Mouse (Mus musculus) olfactory bulb, adult 2 months (tissue): ENCODE measurements at regions not wholly inside any gene's neighbourhood (a gene's known extent, or its start where the extent isn't known, plus 50 kb on each side); places are given as distances from the start of the nearest gene placed in this dataset.

Source experiments
- H3K27ac ChIP-seq: fragments of 200-500 bp; 2 replicates; pipeline ENCODE4 v1.5.1; 2012; ENCODE audit warnings: low read depth, low read length; ENCODE audit not compliant: insufficient read depth
- H3K4me1 ChIP-seq: fragments of 200-500 bp; 2 replicates; pipeline ENCODE4 v1.6.1; 2012; ENCODE audit warnings: low read length; ENCODE audit not compliant: control insufficient read depth, insufficient read depth
- H3K4me3 ChIP-seq: fragments of 200-500 bp; 2 replicates; pipeline ENCODE4 v1.5.1; 2012; ENCODE audit warnings: mild to moderate bottlenecking, low read depth, low read length, moderate library complexity; ENCODE audit not compliant: insufficient read depth
- CTCF ChIP-seq: fragments of 200-500 bp; IDR thresholded peaks from 2 replicates; pipeline ENCODE4 v1.5.1; 2012; ENCODE audit warnings: low read depth, mild to moderate bottlenecking, low read length, moderate library complexity; ENCODE audit not compliant: insufficient read depth
- POLR2A ChIP-seq: fragments of 200-500 bp; IDR thresholded peaks from 2 replicates; pipeline ENCODE4 v1.6.1; 2012; ENCODE audit warnings: mild to moderate bottlenecking, low read depth, low read length, moderate library complexity; ENCODE audit not compliant: insufficient read depth
- WGBS: fragments of 180-500 bp; shearing (Covaris S2); methylation state at CpG from one replicate; pipeline ENCODE4 v1.1.7; 2018; 5-methylcytosine and 5-hydroxymethylcytosine counted together

- Histone ChIP-seq H3K27ac (no peak overlapping the region), H3K4me1 (peaks cover 12% of the 10 kb centered on the region), H3K4me3 (no peak overlapping the region)
- TF ChIP-seq CTCF (no peak), POLR2A (no peak)
- WGBS, result 66% methylated on average over 7 of the region's 7 CpGs
Observed at GRCm38 (mm10) chr9:52287761-52288275, 119.4 kb upstream of the Zc3h12c start.

DNA sequence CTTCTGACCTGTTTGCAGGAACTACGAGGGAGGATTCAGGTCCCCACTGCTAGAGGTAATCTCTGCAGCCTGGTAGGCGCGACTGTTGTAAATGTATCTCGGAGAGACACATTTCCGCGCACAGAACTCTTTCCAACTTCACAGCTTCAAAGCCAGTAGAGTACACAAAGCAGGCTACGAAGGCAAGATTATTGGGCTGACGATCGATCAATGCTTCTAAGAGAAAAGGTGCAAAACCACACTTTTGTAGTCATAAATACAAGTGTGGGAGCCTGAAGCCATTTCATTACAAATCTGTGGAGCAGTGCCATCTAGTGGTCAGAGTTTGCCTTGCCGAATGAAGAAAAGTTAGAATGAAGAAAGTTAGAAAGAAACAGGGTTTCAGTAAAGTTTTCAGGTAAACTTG, 118.9 kb upstream of the Zc3h12c start:
- H3K4me1 ChIP-seq, result peaks cover 15% of the 10 kb centered on the region
- no peak overlapping the region for H3K4me3 ChIP-seq
- WGBS, result 5% methylated on average over 10 of the region's 10 CpGs
- TF ChIP-seq POLR2A, result no peak
- TF ChIP-seq CTCF, result no peak
- H3K27ac ChIP-seq, result no peak overlapping the region

DNA sequence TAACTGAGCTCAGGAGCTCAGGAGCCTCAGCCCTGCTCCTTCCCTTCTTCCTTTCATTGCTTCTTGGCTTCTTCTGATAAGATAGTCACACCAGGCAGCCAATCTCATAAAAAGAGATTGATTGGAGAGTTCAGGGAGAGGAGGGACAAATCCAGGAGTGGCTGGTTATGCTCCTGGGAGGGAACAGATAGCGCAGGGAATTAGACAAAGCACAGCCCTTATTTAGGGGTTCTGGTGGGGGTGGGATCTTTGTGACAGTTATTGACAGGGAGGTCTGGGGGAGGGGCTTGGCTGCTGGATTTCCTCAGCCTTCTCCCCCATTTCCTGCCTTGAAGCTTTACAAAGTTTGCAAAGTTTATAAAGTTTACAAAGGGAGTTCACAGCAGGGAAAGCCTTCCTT, 117.7 kb upstream of the Zc3h12c start:
- peaks cover 15% of the 10 kb centered on the region for H3K4me1 ChIP-seq
- TF ChIP-seq POLR2A (no peak), CTCF (no peak)
- H3K4me3 ChIP-seq, result no peak overlapping the region
- WGBS, result 69% methylated on average over 1 of the region's 1 CpGs
- H3K27ac ChIP-seq, result no peak overlapping the region

DNA sequence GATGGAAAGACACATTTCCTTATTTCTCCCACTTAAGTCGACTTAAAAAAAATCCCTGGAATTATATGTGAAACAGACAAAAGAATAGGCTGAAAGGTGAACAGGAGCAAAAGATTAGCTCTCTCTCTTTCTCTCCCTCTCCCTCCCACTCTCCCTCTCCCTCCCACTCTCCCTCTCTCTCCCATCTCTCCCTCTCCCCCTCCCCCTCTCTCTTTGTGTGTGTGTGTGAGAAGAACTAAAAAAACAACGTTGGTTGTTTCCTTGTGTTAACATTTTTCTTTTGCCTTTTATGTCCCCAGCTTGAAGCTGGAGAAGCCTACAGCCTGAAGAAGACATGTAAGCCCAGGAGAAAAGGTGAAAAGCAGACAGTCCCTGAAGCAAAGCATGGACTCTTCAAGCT, 115.2 kb upstream of the Zc3h12c start:
- 4% methylated on average over 2 of the region's 2 CpGs for WGBS
- no peak for TF ChIP-seq POLR2A
- TF ChIP-seq CTCF, result no peak
- Histone ChIP-seq H3K27ac (no peak overlapping the region), H3K4me1 (peaks cover 15% of the 10 kb centered on the region), H3K4me3 (no peak overlapping the region)

DNA sequence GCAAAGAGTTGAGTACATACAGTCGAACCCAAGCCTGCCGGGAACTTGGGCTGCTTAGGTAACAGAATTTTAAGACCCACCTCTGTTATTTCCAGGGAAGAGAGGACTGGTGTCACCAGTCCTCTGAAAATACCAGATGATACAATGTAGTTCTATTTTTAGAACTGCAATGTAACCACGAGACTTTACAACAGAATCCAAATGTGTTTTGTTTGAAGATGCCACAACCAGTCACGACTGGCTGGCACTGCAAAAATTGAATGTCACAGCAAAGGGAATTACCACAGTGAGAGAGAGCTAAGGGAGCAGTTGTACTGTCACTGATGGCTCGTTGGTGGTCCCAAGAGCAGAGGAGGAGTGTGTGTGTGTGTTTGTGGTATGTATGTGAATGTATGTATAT, 112.6 kb upstream of the Zc3h12c start:
- 36% methylated on average over 5 of the region's 5 CpGs for WGBS
- peaks cover 15% of the 10 kb centered on the region for H3K4me1 ChIP-seq
- H3K4me3 ChIP-seq, result no peak overlapping the region
- H3K27ac ChIP-seq, result no peak overlapping the region
- TF ChIP-seq CTCF (no peak), POLR2A (no peak)

GRCm38 (mm10) chr9:52280556-52280955, 112.2 kb upstream of the Zc3h12c start:
- 88% methylated on average over 3 of the region's 3 CpGs for WGBS
- TF ChIP-seq POLR2A, result no peak
- no peak for TF ChIP-seq CTCF

GRCm38 (mm10) chr9:52278701-52279023, 110.3 kb upstream of the Zc3h12c start:
- 26% methylated on average over 3 of the region's 3 CpGs for WGBS

More at GRCm38 (mm10) chr9:52280556-52280955, 112.2 kb upstream of the Zc3h12c start:
- peaks cover 13% of the 10 kb centered on the region for H3K4me1 ChIP-seq
- no peak overlapping the region for H3K27ac ChIP-seq
- H3K4me3 ChIP-seq, result no peak overlapping the region

DNA sequence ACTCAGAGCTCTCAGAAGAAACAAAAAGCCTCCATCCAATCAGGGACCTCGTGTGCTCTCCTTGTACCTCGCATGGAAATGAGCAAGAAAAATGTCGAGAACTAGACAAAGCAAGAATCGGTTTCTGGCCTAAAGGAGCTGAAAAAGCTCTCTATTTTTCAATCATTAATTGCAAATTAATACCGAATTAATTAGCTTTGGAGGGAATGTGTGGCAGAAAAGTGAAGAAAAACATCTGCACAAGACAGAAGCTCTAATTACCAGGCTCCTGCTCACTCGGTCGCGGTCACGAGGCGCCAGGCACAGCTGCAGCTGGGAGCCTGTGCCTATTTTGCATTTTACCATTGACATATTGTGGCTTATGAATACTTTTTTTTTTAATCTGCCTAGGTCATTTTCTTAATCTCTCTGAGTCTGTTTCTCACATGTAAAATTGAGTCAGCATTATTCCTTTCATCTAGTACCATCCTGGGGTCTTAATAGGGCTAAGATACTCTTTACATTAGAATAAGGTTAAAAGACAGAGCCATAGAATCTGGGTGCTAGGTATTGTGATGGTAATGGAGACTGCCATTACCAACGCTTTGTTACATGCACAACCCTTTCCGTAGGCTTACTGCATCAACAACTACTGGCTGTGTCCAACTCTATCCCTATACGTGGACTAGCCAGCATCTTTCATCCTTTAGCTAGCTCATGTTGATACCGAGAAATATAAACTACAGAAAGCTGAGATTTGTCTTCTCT, 109.8 kb upstream of the Zc3h12c start:
- 17% methylated on average over 14 of the region's 14 CpGs for WGBS
- peak overlapping the region; percentile 78 for H3K27ac ChIP-seq
- TF ChIP-seq POLR2A, result no peak

More at GRCm38 (mm10) chr9:52278701-52279023, 110.3 kb upstream of the Zc3h12c start:
- TF ChIP-seq CTCF (no peak), POLR2A (no peak)
- peaks cover 9% of the 10 kb centered on the region for H3K4me1 ChIP-seq
- H3K4me3 ChIP-seq, result no peak overlapping the region
- no peak overlapping the region for H3K27ac ChIP-seq

DNA sequence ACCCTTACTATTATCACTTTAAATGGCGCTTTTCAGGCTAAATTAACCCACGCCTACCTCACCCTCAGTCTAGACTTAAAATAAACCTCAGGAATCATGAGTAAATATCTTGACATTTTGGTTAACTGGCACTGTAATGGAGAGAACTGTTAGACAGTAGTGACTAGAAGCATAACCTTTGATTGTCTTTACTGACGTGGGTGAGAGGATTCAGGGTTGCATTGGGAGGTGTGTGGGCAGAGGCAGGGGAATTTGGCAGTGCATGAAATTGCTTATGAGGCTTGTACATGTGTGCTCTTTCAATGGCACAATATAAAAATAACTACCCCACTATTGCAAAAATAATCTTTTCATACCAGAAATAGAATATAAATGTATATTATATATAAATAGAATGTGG, 105.6 kb upstream of the Zc3h12c start:
- 62% methylated on average over 3 of the region's 3 CpGs for WGBS
- Histone ChIP-seq H3K4me1 (peaks cover 6% of the 10 kb centered on the region), H3K27ac (no peak overlapping the region), H3K4me3 (no peak overlapping the region)
- TF ChIP-seq POLR2A, result no peak
- no peak for TF ChIP-seq CTCF

More for the DNA sequence above, 109.8 kb upstream of the Zc3h12c start:
- Histone ChIP-seq H3K4me1 (peaks cover 9% of the 10 kb centered on the region), H3K4me3 (no peak overlapping the region)
